Mouse (Mus musculus) cortical plate, adult 2 months (tissue): Measurements from ENCODE around the gene Srcin1.

Experiments
- CTCF ChIP-seq: fragments of 200-500 bp; IDR thresholded peaks from 2 replicates; pipeline ENCODE4 v1.5.1; 2011; ENCODE audit warnings: mild to moderate bottlenecking, control low read depth, low read length; ENCODE audit not compliant: insufficient read depth; ENCODE audit errors: extremely low read depth
- POLR2A ChIP-seq: fragments of 200-500 bp; IDR thresholded peaks from 2 replicates; pipeline ENCODE4 v1.6.1; 2011; ENCODE audit warnings: mild to moderate bottlenecking, low read length, control low read depth; ENCODE audit not compliant: insufficient read depth; ENCODE audit errors: extremely low read depth

DNA sequence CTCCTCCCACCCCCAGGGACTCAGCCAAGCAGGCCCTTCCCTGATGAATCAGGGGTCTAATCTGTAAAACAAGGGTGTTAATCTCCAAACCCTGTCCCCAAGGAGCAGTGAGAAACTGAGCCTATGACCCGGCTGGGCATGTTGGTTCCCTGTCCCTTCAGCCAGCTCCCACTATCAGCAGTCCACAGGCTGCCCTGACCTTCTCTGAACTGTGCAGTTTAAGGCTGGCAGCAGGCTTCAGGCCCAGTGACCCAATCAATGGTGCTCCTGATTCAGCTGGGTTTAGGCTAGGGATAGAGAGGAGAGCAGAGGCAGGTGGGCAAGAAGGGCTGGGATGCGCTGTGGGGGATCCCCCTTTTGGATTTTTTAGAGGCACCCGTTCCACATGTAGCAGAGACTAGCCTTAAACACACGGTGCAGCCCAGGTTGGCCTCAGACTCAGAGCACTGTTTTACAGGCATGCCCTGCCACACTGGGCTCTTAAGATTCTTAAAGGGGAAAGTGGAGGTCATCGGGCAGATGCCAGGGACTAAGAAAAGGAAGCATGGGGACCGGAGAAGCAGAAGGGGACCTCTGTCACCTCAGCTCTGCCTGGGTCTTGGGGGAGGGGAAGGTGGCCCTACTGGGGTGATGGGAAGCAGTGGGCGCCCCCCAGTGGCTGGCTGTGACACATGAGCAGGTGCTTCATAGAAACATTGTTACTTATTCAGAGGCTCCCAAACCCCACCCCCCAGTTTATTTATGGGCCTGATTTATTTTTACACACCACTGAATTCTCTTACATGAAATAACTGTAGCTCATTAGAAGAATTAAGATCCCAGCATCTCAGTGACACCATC lies 19.2 kb downstream of the Srcin1 start:
- TF ChIP-seq POLR2A (no peak), CTCF (peak; percentile 59)
